Mouse (Mus musculus) kidney, embryonic 16.5 days (tissue): Measurements from ENCODE around the gene Dnaaf1. TPM values are rescaled to one million over a fixed set of nuclear protein-coding genes. Genes with fewer than 3 reads are reported as not detected.

ENCODE experiments used
- polyA plus RNA-seq: library from polyadenylated mRNA; unstranded; fragments of >200 nt; fragmentation: Nextera tagmentation; extraction: Ambion mirVana; gene quantifications from 2 replicates; pipeline ENCODE4 v1.2.1, GENCODE M21; 2015

Gene Dnaaf1
- polyA plus RNA-seq, 1 experiment from 2014 or later: 0.27 TPM

Other genes with a start within 250 kb of the Dnaaf1 start
- gene Hsbp1, start 230.7 kb upstream of the Dnaaf1 start, polyA plus RNA-seq: 329 and 342 TPM in 2 replicates
- 13.6 and 14.1 TPM in 2 replicates for gene Mlycd, start 180.4 kb upstream of the Dnaaf1 start, polyA plus RNA-seq
- 3.2 and 3.6 TPM in 2 replicates for gene Osgin1, start 141.1 kb upstream of the Dnaaf1 start, polyA plus RNA-seq
- gene Necab2, start 128.5 kb upstream of the Dnaaf1 start, polyA plus RNA-seq: 2.3 and 2.5 TPM in 2 replicates
- 0.13 TPM in 1 of 2 replicates, not detected in the other for gene Slc38a8, start 73.5 kb upstream of the Dnaaf1 start, polyA plus RNA-seq
- gene Mbtps1, start 16.5 kb upstream of the Dnaaf1 start, polyA plus RNA-seq: 131 TPM in 2 replicates
- gene Hsdl1, start 52 bp upstream of the Dnaaf1 start, polyA plus RNA-seq: 39.8 and 43.1 TPM in 2 replicates
- gene Taf1c, start 30.0 kb downstream of the Dnaaf1 start, polyA plus RNA-seq: 15.4 and 15.5 TPM in 2 replicates
- gene Adad2, start 37.5 kb downstream of the Dnaaf1 start, polyA plus RNA-seq: 0.12 and 0.14 TPM in 2 replicates
- gene Kcng4, start 60.4 kb downstream of the Dnaaf1 start, polyA plus RNA-seq: 0.05 and 0.15 TPM in 2 replicates
- gene Wfdc1, start 91.1 kb downstream of the Dnaaf1 start, polyA plus RNA-seq: 2.3 and 3.7 TPM in 2 replicates
- gene Atp2c2, start 124.8 kb downstream of the Dnaaf1 start, polyA plus RNA-seq: 1.9 and 2.7 TPM in 2 replicates
- gene Tldc1, start 203.2 kb downstream of the Dnaaf1 start, polyA plus RNA-seq: 16.5 and 19.7 TPM in 2 replicates